Mouse (Mus musculus) midbrain, embryonic 15.5 days (tissue): Measurements from ENCODE around the gene Atp13a3. TPM values are rescaled to one million over a fixed set of nuclear protein-coding genes. Genes with fewer than 3 reads are reported as not detected.

Experiments used
- ATAC-seq: fragments of 200-750 bp; cut with Nextera tagmentation; replicated peaks from 2 replicates; pipeline ENCODE4 v1.8.0; 2017; ENCODE audit warnings: moderate TSS enrichment
- H3K27ac ChIP-seq: fragments of 300-500 bp; sonication (generic); 2 replicates; pipeline ENCODE4 v1.5.1; 2015; ENCODE audit warnings: mild to moderate bottlenecking, inconsistent platforms
- H3K27me3 ChIP-seq: fragments of 300-500 bp; sonication (generic); replicated peaks from 2 replicates; pipeline ENCODE4 v1.6.1; 2015; ENCODE audit warnings: inconsistent platforms
- H3K36me3 ChIP-seq: fragments of 300-500 bp; sonication (generic); replicated peaks from 2 replicates; pipeline ENCODE4 v1.6.1; 2015; ENCODE audit warnings: inconsistent platforms
- H3K4me1 ChIP-seq: fragments of 300-500 bp; sonication (generic); 2 replicates; pipeline ENCODE4 v1.6.1; 2015; ENCODE audit warnings: inconsistent platforms
- H3K4me2 ChIP-seq: fragments of 300-500 bp; sonication (generic); 2 replicates; pipeline ENCODE4 v1.6.1; 2015; ENCODE audit warnings: inconsistent platforms, mild to moderate bottlenecking, moderate library complexity
- H3K4me3 ChIP-seq: fragments of 300-500 bp; sonication (generic); 2 replicates; pipeline ENCODE4 v1.5.1; 2015; ENCODE audit warnings: mild to moderate bottlenecking, inconsistent platforms
- H3K9ac ChIP-seq: fragments of 300-500 bp; sonication (generic); 2 replicates; pipeline ENCODE4 v1.6.1; 2015; ENCODE audit warnings: mild to moderate bottlenecking, inconsistent platforms
- H3K9me3 ChIP-seq: fragments of 300-500 bp; sonication (generic); 2 replicates; pipeline ENCODE4 v1.6.1; 2016; ENCODE audit warnings: inconsistent platforms
- WGBS: fragments of 180-500 bp; shearing (Covaris S2); methylation state at CpG from one replicate; pipeline ENCODE4 v1.1.7; 2015; ENCODE audit warnings: mixed read lengths; 5-methylcytosine and 5-hydroxymethylcytosine counted together
- polyA plus RNA-seq: library from polyadenylated mRNA; unstranded; fragments of >200 nt; fragmentation: Nextera tagmentation; extraction: Ambion mirVana; gene quantifications from 2 replicates; pipeline ENCODE4 v1.2.1, GENCODE M21; 2015

Atp13a3 gene
- polyA plus RNA-seq, 1 experiment from 2014 or later = 8.1 TPM

DNA sequence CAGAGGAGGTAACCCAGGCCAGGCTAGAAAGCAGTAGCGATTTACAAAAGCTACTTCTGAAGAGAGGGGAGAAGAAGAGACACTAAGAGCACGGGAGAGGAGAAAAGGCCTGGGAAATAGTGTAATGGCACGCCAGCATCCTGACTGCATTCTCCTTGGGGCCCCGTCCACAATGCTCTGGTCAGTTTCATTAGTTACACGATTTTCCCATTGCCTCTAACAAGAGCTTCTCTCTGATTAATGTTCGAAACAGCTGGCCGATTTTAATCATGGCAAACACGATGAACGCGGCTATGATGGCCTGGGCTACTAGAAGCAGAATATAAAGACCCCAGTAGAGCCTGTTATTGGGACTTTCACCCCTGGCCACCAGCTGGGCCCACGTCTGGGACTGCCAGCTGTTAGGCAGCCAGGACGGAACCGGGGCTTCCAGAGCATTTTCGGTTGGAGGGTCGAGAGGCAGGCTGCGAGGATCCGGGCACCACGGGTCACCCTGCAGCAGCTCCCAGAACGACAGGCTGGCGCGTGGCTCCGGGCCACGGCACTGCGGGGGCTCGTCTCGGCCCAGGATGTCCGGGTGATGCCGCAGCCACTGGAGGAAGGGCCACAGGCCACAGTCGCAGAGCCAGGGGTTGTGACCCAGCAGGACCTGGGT lies 97.7 kb downstream of the Atp13a3 start:
- 14% methylated on average over 29 of the region's 29 CpGs for whole genome bisulfite sequencing

DNA sequence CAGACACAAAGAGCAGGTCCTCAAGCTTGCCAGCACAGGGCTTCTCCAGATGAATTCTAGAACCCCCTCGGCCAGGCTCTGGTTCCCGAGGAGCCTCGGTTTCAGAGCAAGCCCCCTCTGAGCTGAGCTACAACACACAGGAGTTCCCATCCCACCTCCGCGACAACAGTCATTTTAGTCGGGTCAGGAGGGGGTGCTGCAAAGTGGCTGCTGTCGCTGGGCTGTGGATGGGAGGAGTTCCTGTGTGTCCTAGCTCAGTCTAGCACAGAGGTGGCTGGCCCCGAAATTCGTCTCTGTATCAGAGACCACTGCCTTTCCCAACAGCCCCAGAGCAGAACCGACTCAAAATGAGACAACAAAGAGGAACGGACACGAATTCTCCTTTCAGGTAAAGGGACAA lies 98.5 kb downstream of the Atp13a3 start:
- H3K9me3 ChIP-seq = no peaks in the 10 kb centered on the region
- H3K27ac ChIP-seq = no peak overlapping the region
- H3K36me3 ChIP-seq = no peaks in the 10 kb centered on the region
- H3K4me3 ChIP-seq = no peak overlapping the region
- peaks cover 21% of the 10 kb centered on the region for H3K4me1 ChIP-seq
- 58% methylated on average over 12 of the region's 12 CpGs for WGBS
- peaks cover 50% of the 10 kb centered on the region for H3K27me3 ChIP-seq
- no peak for ATAC-seq
- H3K9ac ChIP-seq = no peak overlapping the region
- no peak overlapping the region for H3K4me2 ChIP-seq

More for the DNA sequence above, 97.7 kb downstream of the Atp13a3 start:
- no peak; the same call in 1 of the 2 replicates for ATAC-seq
- Histone ChIP-seq H3K9ac (peak overlapping the region; percentile 51), H3K4me2 (peak overlapping the region; percentile 85), H3K9me3 (no peaks in the 10 kb centered on the region), H3K4me3 (peak overlapping the region; percentile 52), H3K36me3 (no peaks in the 10 kb centered on the region), H3K27me3 (peaks cover 50% of the 10 kb centered on the region), H3K4me1 (peaks cover 21% of the 10 kb centered on the region), H3K27ac (no peak overlapping the region)

DNA sequence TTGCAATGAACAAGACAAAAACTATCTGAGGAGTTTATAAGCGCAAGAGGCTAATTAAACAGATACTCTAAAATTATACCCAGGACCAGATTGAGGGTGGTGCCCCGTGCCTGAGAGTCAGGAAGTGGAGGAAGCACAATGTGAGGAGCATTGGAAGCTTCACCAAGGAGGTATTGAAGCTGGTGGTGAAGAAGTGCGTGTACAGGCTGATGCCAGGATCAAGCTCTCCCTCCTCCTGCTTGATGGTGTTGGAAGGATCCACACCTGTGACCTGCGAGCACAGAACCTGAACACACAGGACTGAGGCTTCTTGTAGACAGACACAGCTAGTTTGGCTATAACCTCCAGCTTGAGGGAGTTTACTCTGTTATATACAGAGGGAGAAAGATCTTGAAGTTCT lies 99.7 kb downstream of the Atp13a3 start:
- peaks cover 21% of the 10 kb centered on the region for H3K4me1 ChIP-seq
- H3K9me3 ChIP-seq = no peaks in the 10 kb centered on the region
- H3K4me3 ChIP-seq = no peak overlapping the region
- H3K27ac ChIP-seq = no peak overlapping the region
- peaks cover 39% of the 10 kb centered on the region for H3K27me3 ChIP-seq
- 93% methylated on average over 4 of the region's 4 CpGs for WGBS
- H3K36me3 ChIP-seq = no peaks in the 10 kb centered on the region
- H3K4me2 ChIP-seq = no peak overlapping the region
- no peak for ATAC-seq
- H3K9ac ChIP-seq = no peak overlapping the region

DNA sequence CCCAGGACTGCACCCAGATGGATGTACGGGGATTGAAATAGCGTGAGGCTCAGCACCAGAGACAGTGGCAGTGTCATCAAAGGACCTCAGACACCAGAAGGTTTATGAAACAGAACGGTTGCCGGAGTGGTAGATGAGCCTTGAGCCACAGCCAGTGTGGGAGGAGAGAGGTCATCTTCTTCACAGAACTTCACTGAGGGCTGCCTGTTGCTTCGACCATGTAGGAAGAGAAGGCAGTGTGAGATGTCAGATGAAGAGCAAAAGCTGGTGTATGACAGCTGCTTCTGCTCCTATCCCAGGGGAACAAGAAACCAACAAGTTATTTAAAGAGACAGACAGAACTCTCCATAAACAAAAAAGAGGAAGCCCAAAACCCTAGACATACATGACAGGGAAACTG lies 101.5 kb downstream of the Atp13a3 start:
- no peak for ATAC-seq

DNA sequence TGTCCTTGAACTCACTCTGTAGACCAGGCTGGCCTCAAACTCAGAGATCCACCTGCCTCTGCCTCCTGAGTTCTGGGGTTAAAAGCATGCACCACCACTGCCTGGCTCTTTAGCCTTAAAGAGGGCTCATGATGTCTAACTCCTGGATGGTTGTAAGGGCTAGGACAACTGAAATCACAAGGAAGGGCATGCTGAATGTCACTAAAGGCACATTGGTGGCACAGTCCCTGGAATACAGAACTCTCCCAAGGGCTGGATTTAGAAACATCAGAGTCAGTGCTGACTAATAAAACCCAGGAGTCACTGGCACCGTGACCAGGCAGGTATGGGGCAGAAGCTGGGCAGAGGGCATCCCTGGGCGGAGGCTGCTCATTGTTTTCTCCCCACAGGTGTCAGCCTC lies 102.4 kb downstream of the Atp13a3 start:
- no peak overlapping the region for H3K4me3 ChIP-seq
- 80% methylated on average over 2 of the region's 2 CpGs for WGBS

More for the DNA sequence above, 101.5 kb downstream of the Atp13a3 start:
- 77% methylated on average over 5 of the region's 5 CpGs for WGBS
- H3K36me3 ChIP-seq = no peaks in the 10 kb centered on the region
- no peak overlapping the region for H3K27ac ChIP-seq
- no peak overlapping the region for H3K9ac ChIP-seq
- no peaks in the 10 kb centered on the region for H3K9me3 ChIP-seq
- H3K4me1 ChIP-seq = peaks cover 11% of the 10 kb centered on the region
- H3K4me3 ChIP-seq = no peak overlapping the region
- peaks cover 30% of the 10 kb centered on the region for H3K27me3 ChIP-seq
- no peak overlapping the region for H3K4me2 ChIP-seq

DNA sequence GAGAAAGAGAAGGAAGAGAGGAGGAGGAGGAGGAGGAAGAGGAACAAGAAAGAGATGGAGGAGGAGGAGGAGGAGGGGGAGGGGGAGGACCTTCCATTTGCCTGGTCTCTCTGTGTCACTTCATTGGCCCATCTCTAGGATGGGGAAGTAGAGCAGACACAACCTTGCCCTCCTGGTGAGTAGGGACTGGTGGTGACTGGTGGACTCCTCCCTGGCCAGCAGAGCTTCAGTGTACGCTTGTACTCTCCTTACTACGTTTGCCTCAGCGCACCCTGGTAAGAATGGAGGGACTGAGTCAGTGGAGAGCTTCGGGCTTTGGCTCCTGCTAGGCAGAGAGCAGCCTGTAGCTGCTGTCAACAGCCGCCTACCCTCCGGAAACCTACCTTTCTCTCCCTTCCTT lies 103.1 kb downstream of the Atp13a3 start:
- WGBS = 91% methylated on average over 6 of the region's 6 CpGs

More for the DNA sequence above, 102.4 kb downstream of the Atp13a3 start:
- no peaks in the 10 kb centered on the region for H3K9me3 ChIP-seq
- H3K4me2 ChIP-seq = no peak overlapping the region
- H3K4me1 ChIP-seq = peaks cover 3% of the 10 kb centered on the region
- no peaks in the 10 kb centered on the region for H3K36me3 ChIP-seq
- no peak for ATAC-seq
- H3K27ac ChIP-seq = no peak overlapping the region
- peaks cover 25% of the 10 kb centered on the region for H3K27me3 ChIP-seq
- no peak overlapping the region for H3K9ac ChIP-seq

DNA sequence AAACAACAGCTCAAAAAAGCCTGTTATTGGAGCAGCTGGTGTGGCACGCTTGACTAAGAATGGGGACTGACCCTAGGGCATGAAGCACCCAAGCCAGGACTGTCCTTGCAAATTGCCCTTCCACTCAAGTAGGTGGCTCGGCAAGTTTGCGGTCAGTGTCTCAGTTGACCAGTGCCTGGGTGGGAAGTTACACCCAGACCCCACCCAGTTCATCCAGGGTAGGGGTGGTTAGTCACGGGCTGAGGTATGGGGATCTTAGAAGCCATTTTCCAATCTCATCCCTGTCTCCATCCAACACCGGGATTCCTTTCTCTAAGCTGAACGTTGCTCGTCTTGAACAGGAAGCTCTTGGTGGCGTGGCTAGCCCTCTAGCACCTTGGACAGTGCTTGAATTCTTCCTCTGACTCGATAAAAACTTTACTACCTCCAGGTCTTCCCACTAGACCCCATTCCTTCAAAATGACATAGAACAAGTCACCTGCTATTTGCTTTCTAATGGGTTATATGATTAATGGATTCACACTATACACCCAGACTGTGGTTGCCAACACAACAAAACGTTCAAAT lies 106.0 kb downstream of the Atp13a3 start:
- no peak overlapping the region for H3K4me2 ChIP-seq
- H3K9ac ChIP-seq = no peak overlapping the region
- H3K27me3 ChIP-seq = 0 out of 2 replicates have a peak, but pooled peaks cover 4% of the 10 kb centered on the region
- H3K27ac ChIP-seq = no peak overlapping the region
- no peaks in the 10 kb centered on the region for H3K9me3 ChIP-seq
- no peaks in the 10 kb centered on the region for H3K4me1 ChIP-seq
- no peak overlapping the region for H3K4me3 ChIP-seq
- WGBS = 77% methylated on average over 10 of the region's 10 CpGs
- no peak for ATAC-seq
- H3K36me3 ChIP-seq = no peaks in the 10 kb centered on the region

More for the DNA sequence above, 103.1 kb downstream of the Atp13a3 start:
- no peak overlapping the region for H3K27ac ChIP-seq
- peaks cover 19% of the 10 kb centered on the region for H3K27me3 ChIP-seq
- ATAC-seq = no peak
- H3K4me2 ChIP-seq = no peak overlapping the region
- no peak overlapping the region for H3K4me3 ChIP-seq
- H3K9ac ChIP-seq = no peak overlapping the region
- no peaks in the 10 kb centered on the region for H3K4me1 ChIP-seq
- H3K9me3 ChIP-seq = no peaks in the 10 kb centered on the region
- no peaks in the 10 kb centered on the region for H3K36me3 ChIP-seq

DNA sequence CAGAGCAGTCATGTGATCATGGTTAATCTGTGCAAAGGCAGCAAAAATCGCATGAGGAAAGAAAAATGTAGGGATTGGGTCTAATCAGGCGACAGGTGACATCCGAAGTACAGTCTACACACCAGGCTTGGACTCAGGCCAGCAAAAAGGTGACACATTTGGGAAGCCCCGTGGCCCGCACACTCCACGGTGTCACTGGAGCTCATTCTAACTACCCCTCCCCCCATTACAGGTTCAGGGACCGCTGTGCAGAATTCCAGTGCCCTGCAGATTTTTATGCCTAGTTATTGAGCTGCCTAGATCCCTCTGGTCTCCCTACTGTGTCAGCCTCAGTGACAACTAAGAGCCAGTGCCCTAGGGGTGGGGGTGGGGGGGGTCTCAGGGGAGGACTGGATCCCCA lies 108.3 kb downstream of the Atp13a3 start:
- whole genome bisulfite sequencing = 88% methylated on average over 7 of the region's 7 CpGs
- Histone ChIP-seq H3K9me3 (no peaks in the 10 kb centered on the region), H3K4me2 (no peak overlapping the region), H3K4me3 (no peak overlapping the region), H3K27me3 (no peaks in the 10 kb centered on the region), H3K4me1 (no peaks in the 10 kb centered on the region), H3K27ac (no peak overlapping the region), H3K36me3 (no peaks in the 10 kb centered on the region), H3K9ac (no peak overlapping the region)
- no peak for ATAC-seq

DNA sequence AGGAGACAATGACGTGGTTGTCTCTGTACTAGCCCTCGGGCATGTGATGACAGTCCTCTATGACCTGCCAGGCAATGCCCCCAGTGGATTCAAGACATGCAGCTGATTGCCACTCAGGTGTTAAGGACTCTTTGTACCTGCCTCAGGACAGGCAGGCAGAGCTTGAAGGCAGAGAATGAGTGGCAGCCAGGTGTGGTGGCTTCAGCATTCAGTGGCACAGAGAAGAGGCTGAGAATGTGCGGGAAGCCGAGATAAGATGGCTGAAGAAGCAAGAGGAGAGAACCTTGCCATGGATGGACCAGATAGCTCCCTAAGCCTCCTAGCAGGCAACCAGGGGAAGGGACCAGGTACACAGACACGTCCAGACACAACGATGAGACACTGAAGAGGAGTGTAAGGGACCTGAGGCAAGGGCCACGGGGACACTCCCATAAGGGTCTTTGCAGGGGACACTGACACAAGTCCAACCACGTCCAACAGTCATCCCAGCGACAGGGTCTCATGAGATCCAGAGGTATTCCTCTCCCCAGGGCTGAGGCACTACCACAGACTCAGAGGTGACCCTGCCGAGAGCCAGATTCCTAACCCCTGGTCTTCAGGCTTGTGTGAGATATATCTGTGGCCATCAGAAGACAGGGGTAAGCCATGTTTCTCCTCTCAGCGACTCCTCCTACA lies 109.0 kb downstream of the Atp13a3 start:
- Histone ChIP-seq H3K4me2 (no peak overlapping the region), H3K36me3 (no peaks in the 10 kb centered on the region), H3K9me3 (no peaks in the 10 kb centered on the region), H3K27ac (no peak overlapping the region), H3K27me3 (no peaks in the 10 kb centered on the region), H3K4me1 (no peaks in the 10 kb centered on the region), H3K9ac (no peak overlapping the region), H3K4me3 (no peak overlapping the region)
- no peak for ATAC-seq
- 91% methylated on average over 11 of the region's 11 CpGs for WGBS

DNA sequence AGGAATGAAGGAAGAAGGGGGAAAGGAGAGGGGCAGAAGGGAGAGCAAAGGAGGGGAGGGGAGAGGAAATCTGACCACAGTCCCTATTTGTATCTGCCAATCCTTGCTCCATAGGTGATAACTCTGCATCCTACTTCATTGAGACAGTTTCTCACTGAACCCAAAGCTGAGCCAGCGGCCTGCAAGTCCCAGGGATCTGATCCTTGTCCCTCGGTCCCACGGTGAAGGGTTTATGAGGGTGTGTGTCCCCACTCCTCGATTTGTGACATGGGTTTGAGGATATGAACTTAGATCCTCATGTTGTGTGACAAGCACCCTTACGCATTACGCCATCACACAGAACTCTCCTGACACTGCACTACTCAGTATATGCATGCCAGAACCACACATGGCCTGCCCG lies 110.7 kb downstream of the Atp13a3 start:
- no peaks in the 10 kb centered on the region for H3K4me1 ChIP-seq
- H3K9ac ChIP-seq = no peak overlapping the region
- 94% methylated on average over 7 of the region's 7 CpGs for WGBS
- H3K27ac ChIP-seq = no peak overlapping the region
- H3K27me3 ChIP-seq = no peaks in the 10 kb centered on the region
- ATAC-seq = no peak
- no peaks in the 10 kb centered on the region for H3K36me3 ChIP-seq
- no peaks in the 10 kb centered on the region for H3K9me3 ChIP-seq
- no peak overlapping the region for H3K4me2 ChIP-seq
- no peak overlapping the region for H3K4me3 ChIP-seq

DNA sequence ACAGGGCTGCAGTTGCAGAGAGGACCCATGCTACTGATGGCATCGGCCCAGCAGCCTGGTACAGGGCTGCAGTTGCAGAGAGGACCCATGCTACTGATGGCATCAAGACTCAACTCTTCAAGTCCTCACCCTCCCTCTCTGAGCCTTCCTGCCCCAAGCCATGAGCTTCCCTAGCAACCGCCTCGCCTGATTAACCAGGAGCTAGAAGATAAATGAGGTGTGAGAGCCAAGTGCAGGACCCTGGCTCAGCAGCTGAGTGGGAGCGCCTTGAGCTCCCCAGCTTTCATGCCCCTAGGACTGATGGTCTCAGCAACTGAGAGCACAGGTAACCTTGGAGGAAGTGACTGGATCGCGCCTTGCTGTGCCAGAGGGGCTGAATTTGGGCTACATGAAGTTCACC lies 115.3 kb downstream of the Atp13a3 start:
- Histone ChIP-seq H3K4me3 (no peak overlapping the region), H3K9ac (no peak overlapping the region), H3K36me3 (no peaks in the 10 kb centered on the region), H3K9me3 (no peaks in the 10 kb centered on the region), H3K27ac (no peak overlapping the region), H3K27me3 (no peaks in the 10 kb centered on the region), H3K4me1 (no peaks in the 10 kb centered on the region), H3K4me2 (no peak overlapping the region)
- ATAC-seq = no peak
- 69% methylated on average over 6 of the region's 6 CpGs for WGBS

DNA sequence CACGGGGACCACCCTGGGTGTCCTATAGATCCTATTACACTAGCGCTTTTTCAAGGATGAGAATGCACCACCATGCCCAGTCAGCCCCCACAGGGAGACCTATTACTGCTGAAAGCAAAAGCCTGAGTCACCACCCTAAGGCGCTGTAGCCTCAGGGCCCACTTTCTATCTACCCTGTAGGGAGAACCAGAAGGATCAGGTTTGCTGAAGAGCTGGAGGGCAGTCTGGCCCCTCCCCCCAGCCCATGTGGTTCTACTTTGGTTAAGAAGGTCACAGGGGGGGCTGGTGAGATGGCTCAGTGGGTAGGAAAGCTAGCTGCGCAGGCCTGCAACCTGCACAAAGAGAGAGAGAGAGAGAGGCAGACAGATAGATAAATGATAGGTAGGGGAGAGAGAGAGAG lies 120.1 kb downstream of the Atp13a3 start:
- WGBS = 65% methylated on average over 4 of the region's 4 CpGs
- H3K9ac ChIP-seq = no peak overlapping the region

More for the DNA sequence above, 120.1 kb downstream of the Atp13a3 start:
- no peak for ATAC-seq
- no peak overlapping the region for H3K4me2 ChIP-seq
- H3K9me3 ChIP-seq = no peaks in the 10 kb centered on the region
- peaks cover 35% of the 10 kb centered on the region for H3K27me3 ChIP-seq
- H3K27ac ChIP-seq = no peak overlapping the region
- H3K4me3 ChIP-seq = no peak overlapping the region
- peaks cover 16% of the 10 kb centered on the region for H3K4me1 ChIP-seq
- no peaks in the 10 kb centered on the region for H3K36me3 ChIP-seq
